Mouse (Mus musculus) cerebellum, postnatal 10 days (tissue): Measurements from ENCODE around the gene Ephb1.
A peak's percentile ranks its signal among the peaks of the same experiment; 100 is the strongest.

ENCODE experiments used
- DNase-seq, 2 experiments: peaks; one replicate each; pipeline ENCODE4 v3.0.0; 2021; ENCODE audit warnings: mixed read lengths in 2 of 2

Gene Ephb1

DNA sequence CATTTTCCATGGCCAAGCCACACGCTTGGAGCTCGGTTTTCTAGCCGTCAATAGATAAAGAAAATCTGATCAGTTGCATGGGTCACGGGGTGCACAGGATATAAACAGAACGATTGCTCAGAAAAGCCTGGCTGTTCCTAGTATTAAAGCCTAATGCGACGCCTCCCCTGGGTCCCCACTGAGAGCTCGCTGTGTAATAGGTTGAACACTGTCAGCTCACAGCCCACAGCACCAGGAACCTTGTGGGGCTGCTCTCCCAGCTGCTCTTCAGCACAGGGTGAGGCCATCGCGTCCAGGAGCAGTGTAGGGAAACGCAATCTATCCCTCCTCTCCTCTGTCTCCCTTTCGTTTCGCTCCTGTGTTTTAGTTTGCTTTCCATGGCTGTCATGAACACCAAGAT is 50.6 kb downstream of the Ephb1 start:
- peak in 1 of 2 experiments; percentile 23 for DNase-seq

DNA sequence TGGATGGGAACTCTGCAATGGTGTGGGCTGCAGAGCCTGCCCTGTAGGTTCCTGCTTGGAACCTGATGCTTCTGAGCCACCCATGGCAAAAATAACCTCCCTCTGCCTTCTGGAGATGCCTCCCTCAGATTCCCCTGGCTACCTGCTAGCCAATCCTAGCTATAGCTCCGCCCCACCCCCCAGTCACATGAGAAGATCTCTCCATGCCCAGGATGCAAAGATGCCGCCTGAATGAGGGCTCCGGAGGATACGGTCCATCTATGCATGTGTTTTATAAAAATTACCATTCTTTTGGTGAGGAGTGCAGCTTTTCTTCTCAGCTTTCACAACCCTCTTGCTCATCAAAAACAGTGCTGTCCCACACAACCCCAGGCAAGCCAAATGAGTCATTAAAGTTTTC is 53.5 kb downstream of the Ephb1 start:
- peak in 1 of 2 experiments; percentile 16 for DNase-seq

DNA sequence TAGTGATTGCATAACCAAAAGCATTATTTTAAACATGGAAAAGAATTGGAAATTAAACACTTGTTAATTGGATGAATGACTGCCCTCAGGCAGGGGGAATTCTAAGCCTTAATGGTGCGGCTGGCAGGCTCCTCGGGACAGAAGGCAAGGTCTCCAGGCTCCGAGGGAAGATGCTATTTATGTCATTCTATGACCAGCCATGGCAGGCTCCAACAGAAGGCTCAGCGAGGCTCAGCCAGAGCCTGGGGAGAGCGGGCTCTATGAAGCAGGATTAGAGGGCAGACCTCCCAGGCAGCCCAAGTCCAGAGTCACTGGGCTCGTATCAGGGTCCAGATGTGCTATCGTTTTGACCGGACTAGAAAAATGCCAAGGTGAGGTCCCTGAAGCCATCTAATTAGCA is 55.8 kb downstream of the Ephb1 start:
- peak; percentile 87 to 92 for DNase-seq

DNA sequence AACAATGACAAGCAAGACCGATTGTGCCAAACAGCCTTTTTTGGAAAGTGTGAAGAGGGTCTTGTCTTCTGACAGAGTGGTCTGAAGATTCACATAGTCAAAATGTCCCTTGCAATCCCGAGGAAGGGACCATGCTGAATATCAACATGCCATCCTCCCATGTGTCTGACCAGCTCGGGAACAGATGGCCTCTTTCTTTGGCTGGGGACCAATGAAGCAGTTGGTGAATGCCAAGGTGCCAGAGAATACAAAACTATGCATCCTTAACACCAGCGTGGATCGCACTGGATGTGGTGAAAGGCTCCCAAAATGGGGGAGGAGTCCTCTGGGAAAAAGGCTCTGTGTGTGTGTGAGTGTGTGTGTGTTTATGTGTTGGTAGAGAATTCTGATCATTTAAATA is 56.5 kb downstream of the Ephb1 start:
- DNase-seq = peak; percentile 96 to 97

GRCm38 (mm10) chr9:102297176-102297575 is 57.3 kb downstream of the Ephb1 start:
- peak in 1 of 2 experiments; percentile 39 for DNase-seq

DNA sequence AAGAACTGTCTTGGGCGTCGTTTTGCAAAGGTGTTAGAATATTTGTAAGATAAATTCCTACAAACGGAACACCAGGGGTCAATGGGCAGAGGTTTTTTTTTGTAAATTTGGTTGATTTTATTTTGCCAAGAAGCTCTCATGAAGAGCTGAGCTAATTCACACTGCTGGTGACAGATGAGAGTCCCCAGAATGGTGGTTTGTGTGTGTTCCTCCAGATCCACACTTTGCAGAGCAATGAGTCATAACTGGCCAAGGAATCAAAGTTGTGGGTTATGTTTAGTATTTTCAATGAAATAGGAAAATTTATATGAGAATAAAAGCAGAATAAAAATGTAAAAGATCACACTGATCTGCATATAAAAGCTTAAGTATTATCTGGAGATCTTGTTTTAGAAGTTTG is 60.9 kb downstream of the Ephb1 start:
- no peak for DNase-seq

DNA sequence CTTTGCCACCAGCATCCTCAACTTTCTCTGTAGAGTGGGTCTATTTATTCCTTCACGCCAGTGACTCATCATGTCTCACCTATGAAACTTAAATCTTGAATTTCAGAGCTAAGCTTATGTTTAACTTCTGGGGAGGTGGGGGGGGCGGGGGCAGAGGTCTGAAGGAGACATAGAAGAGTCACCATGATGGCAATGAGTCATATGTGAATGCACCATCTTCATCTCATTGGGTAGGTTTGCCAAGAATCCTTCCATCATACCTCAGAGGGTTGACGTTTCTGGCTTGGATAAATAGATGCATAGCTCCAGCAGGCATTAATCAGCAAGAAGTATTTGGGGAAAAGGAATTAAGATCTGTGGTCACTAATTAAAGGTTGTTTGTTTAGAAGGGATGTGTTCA is 63.3 kb downstream of the Ephb1 start:
- no peak for DNase-seq

DNA sequence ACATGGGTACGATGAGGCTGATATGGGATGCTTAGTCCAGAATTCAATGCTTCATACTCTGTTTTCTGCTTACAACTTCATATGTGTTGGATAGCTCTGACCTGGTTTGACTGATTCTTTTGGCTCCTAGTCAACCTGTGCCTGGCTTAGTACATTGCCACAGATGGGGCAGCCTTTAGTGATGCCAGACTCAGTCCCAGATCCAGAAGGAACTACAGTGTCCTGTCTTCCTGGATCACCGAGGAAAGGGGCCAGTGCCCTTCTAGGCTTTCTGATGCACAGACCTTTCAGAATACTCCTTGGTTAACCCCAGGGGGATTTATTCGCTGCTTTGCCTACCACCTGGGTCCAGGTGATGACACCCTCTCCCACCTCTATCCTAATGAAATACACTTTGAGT is 66.1 kb downstream of the Ephb1 start:
- DNase-seq = peak; percentile 89 to 92

GRCm38 (mm10) chr9:102275931-102276330 is 78.6 kb downstream of the Ephb1 start:
- peak; percentile 84 to 89 for DNase-seq

- no peak for DNase-seq
Measured at GRCm38 (mm10) chr9:102274016-102274415, 80.5 kb downstream of the Ephb1 start.

GRCm38 (mm10) chr9:102273469-102273808 is 81.1 kb downstream of the Ephb1 start:
- DNase-seq = no peak

GRCm38 (mm10) chr9:102272731-102273468 is 81.6 kb downstream of the Ephb1 start:
- DNase-seq = peak; percentile 64 to 78

DNA sequence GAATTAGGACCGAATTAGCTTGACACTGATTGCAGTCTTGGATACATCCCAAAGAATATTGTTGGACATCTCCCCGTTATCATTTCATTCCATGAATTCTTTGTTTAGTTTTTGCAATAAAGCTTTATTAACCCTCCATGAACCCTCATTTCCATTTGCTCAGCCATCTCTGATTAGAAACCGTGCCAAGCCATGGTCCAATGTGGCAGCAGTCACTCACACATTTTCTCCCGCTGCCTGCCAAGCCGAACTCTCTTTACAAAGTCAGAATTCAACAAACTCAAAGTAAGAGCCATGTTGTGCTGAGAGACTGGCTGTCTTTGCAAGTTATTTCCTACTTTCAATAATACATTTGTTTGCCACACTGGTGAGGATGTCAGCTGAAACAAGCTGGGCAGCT is 84.0 kb downstream of the Ephb1 start:
- peak in 1 of 2 experiments; percentile 55 for DNase-seq

DNA sequence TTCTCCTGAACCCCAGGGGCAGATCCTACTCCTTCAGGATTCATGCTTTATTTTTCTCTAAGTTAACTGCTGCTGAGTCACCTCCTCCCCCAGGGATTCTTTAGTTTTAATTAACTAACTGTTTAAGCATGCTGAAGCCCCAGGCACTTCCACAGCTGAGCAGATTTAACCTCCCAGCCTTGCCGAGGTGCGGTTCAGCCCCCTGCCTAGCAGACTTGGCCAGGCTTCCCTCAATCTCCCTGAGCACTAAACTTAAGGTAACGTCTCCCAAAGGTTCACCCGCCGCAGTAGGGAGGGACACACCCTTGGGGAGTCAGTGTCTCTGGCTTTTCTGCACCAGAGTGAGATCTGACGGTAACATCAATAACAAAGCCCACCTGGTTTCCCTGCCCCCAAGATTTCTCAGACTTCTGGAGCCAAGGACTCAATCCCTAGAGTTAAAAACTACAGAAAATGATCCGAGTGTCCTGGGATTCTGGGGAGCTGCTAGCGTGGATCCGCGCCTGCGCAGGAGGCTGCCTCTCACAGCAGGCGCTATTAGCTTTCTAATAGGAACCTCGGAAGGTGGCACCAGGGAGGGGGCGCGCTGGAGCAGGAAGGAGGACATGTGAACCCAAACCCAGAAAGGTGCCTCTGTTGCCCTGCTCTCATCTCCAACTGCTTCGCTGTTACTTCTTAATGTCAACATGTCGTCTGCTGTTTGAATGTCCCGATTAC is 87.0 kb downstream of the Ephb1 start:
- peak in 1 of 2 experiments; percentile 49 for DNase-seq

DNA sequence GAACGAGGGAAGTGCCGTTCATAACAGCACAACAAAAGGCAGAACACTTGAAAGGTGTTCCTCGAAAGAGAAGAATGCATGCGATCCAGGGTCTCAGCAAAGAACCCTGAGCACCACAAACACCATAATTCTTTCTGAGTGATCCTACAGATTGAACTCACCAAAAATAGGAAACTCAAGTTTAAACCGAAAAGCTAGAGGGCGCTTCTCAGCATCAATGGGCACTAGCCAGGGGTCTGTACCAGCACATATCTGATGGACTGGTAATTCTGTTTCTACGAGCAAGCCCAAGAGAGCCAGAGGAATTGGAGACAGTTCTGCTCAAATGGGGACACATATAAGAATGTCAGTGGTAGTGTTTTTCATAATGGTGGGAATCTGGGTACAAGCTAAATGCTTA is 90.7 kb downstream of the Ephb1 start:
- no peak for DNase-seq

GRCm38 (mm10) chr9:102262100-102262501 is 92.4 kb downstream of the Ephb1 start:
- no peak for DNase-seq

DNA sequence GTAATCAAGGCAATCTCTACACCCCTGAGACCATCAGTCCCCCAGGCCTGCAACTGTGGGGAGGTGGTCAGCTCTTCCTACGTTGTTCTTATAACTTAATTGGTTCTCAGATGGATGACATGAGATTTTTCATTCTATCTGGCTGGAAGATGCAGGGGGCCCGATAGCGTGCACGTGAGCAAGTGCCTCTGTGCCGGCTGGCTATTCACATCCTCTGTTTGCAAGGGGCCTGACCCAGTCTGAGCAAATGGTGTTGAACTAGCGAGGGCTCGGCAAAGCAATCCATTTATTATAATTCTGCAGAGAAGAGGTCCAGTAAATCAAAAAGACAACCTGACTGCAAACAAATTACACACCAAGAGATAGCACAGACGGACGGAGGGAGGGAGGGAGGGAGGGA is 93.0 kb downstream of the Ephb1 start:
- no peak for DNase-seq

DNA sequence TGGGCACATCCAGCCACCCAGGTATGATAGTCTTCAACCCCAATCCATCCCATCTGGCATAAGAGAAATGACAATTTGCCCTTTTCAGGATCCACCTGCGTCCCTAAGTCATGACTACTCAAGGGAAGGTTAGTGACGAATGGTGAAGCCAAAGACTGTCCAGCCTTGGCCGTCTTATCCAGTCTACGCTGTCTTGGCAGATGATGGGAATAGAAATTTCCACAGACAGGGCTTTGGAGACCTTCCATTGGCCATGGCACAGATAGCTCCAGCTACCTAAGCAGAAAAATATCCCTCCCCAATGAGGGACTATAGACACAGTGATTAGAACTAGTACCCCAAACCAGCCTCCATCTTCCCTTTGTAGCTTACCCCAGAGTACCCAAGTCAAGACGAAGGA is 98.1 kb downstream of the Ephb1 start:
- DNase-seq = peak; percentile 57 to 58

- peak; percentile 63 to 65 for DNase-seq
Measured at GRCm38 (mm10) chr9:102255803-102256202, 98.7 kb downstream of the Ephb1 start.

- DNase-seq = no peak
Measured at GRCm38 (mm10) chr9:102249124-102249816, 105.2 kb downstream of the Ephb1 start.

- no peak for DNase-seq
Measured at GRCm38 (mm10) chr9:102245551-102245950, 108.9 kb downstream of the Ephb1 start.

GRCm38 (mm10) chr9:102243296-102243695 is 111.2 kb downstream of the Ephb1 start:
- DNase-seq = peak in 1 of 2 experiments; percentile 53

GRCm38 (mm10) chr9:102241546-102241945 is 112.9 kb downstream of the Ephb1 start:
- no peak for DNase-seq

DNA sequence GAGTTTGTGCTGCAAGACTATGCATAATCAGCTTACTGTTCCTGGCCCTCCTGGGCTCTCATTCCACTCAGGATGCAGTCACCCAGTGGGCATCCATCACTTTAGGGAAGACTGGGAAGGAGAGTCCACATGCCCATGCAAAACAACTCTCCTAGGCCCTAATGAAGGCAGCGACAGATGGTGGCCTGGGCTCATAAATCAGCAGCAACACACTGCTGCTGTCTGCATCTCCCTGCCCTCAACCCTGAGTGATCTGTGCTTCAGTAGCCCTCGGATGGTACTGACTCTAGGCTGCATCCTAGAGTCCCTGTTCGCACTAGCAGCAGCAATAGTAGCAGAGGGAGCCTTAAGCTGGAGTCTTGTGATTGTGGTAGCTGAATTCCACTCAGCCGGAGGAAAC is 114.3 kb downstream of the Ephb1 start:
- DNase-seq = peak in 1 of 2 experiments; percentile 41
